Mouse (Mus musculus): ENCODE measurements around the gene Thumpd3.

Thumpd3 gene

DNA sequence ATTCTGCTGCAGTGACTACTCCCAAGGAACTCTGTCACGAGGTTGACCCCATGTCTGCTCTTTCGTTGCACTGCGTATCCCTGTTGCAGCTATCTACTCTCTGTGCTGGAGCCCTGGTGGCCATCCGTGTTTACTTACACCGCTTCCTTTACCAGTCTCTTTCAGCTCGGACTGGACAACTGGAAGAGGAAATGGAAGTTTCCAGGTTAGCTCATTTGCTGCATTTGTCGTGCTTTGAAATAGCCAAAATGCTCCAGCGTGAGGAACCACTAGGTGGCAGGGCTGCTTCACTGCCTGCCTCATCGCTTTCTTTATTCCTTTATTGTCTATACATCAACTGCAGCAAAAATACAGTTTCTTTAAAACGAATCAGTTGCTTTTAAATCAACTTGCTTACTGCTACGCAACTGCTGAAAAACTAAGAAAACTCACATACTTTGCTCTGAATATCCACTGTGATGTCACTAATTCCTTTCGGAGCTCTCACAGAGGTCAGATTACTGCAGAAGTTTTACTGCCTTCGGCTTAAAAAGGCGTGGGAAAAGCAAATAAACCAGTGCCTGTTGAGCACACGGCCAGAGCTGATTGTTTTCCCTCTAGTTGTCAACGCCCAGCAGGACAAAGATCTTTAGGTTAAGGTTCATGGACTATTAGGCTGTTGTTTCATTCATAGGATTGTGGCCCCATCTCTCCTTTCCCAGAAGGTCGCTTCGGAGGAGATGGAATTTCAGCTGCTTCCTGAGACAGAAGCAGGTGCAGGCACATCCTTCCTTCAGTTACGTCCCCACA is 7.9 kb upstream of the Thumpd3 start:
- peak; percentile 64 for DNase-seq (ENCODE audit: low spot score)

- DNase-seq (ENCODE audit: low spot score): no peak
These were observed 7.3 kb upstream of the Thumpd3 start for GRCm38 (mm10) chr6:113038735-113039058.

GRCm38 (mm10) chr6:113040319-113040718 is 5.7 kb upstream of the Thumpd3 start:
- no peak for DNase-seq (ENCODE audit: low spot score)

GRCm38 (mm10) chr6:113041215-113041990 is 4.6 kb upstream of the Thumpd3 start:
- no peak for DNase-seq (ENCODE audit: low spot score)

- DNase-seq (ENCODE audit: low spot score): no peak
These were observed 450 bp upstream of the Thumpd3 start for GRCm38 (mm10) chr6:113045575-113045974.

GRCm38 (mm10) chr6:113047016-113047746 is 1.2 kb downstream of the Thumpd3 start:
- DNase-seq (ENCODE audit: low spot score): peak; percentile 7

DNA sequence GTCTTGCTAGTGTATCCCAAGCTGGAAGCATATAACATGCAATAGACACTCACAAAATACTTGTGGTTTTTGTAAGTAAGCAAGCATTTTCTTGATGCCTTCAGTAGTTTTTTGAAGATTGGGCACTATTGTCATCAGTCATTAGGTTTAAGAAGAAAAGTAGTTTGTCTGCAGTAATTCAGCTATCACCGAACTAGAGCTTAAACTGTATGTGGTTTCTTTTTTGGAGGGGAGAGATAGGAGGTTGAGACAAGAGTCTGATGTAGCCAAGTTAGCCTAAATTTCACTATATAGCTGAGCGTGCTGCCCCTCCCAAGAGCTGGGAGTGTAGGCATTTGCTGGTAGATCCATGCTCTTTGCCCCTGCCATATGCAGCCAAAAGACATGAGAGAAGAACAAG is 2.3 kb downstream of the Thumpd3 start:
- DNase-seq (ENCODE audit: low spot score): no peak

DNA sequence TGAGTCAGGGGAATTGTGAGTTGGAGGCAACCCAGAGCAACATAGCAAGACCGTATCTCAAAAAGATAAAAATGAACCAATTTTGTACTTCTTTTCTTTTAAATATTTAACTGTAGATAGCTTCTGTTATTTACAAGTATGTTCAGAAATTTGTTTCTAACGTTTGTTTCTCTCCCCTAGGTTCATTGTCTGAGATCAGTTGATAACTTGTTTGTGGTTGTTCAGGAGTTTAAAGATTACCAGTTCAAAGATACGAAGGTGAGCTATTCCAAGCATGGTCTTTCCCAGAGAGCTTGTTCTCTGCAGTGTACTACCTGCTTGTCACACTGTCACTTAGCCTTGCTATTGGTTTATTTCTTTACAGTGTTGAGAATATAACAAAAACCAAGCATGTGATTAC is 3.1 kb downstream of the Thumpd3 start:
- DNase-seq (ENCODE audit: low spot score): no peak

DNA sequence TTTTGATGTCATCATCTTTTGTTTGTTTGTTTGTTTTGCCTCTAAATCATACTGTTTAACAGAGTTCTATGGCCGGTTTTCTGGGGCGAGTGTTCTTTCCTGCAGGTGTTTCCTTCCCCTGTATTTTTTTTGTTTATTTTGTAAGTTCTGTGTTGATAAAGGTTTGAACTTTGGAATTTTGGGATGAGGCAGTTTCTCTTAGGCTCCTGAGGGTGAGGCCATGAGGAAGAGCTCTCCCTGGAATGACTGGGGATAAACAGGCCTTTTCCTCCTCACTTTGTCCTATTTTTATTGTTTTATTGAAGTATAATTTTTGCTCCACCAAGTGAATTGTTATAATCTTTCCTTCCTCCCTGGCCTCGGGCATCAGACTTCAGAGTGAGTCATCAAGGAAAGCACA is 6.9 kb downstream of the Thumpd3 start:
- DNase-seq (ENCODE audit: low spot score): no peak

- DNase-seq (ENCODE audit: low spot score): no peak
These were observed 8.6 kb downstream of the Thumpd3 start for GRCm38 (mm10) chr6:113054552-113055107.

- no peak for DNase-seq (ENCODE audit: low spot score)
These were observed 15.0 kb downstream of the Thumpd3 start for GRCm38 (mm10) chr6:113060892-113061563.

DNA sequence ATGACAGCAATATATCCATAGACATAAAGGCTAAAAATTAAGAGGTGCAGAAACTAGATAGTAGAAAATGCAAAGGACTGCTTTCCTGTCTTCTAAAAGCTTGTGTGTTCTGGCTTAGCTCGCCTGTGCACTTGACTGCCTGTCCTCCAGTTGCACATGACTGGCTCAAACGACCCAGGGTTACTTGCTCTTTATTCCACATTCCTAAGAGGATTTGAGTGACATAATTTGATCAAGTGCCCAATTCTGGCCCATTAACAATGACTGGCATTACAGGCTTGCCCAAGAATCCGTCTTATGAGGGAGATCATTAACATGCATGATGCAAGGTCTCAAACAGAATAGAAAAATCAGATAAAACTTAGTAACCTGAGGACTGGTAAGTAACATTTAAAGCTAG is 16.2 kb downstream of the Thumpd3 start:
- DNase-seq (ENCODE audit: low spot score): no peak

- no peak for DNase-seq (ENCODE audit: low spot score)
These were observed 17.3 kb downstream of the Thumpd3 start for GRCm38 (mm10) chr6:113063363-113063762.

- DNase-seq (ENCODE audit: low spot score): no peak
These were observed 19.2 kb downstream of the Thumpd3 start for GRCm38 (mm10) chr6:113065186-113065585.

DNA sequence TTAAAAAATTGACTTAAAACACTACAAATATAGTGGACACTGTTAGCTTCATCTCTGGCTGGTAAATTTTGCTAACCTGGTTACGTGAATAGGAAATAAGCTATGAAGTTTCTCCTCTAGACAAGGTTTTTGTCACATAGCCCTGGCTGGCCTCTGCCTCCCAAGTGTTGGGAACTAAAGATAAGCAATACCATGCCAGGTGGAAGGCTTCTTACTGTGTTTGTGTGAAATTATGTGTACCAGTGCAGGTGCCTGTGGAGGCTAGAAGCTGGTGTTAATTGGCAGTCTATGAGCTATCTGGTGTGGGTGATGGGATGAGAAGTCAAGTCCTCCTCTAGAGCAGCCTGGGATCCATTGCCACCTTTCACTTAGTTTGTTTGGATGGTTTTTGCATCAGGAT is 23.1 kb downstream of the Thumpd3 start:
- DNase-seq (ENCODE audit: low spot score): no peak

DNA sequence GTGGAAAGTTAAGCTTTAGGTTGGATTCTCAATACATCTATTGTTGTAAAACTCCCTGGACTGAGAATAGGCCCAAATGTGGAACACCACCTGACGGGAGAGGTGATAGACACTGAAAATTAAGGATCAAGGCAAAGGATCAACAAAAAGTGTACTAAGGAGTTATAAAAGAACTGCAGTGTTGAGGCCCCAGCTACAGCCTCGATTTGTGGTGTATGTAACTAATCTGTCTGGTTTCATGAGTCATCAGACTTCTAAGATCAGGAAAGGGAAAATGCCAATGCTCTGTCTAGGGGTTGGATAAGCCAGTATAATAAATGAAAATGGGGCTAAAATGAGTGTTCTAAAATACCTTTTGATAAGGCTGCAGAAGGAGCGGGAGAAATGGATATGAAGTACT is 29.2 kb downstream of the Thumpd3 start:
- DNase-seq (ENCODE audit: low spot score): no peak

DNA sequence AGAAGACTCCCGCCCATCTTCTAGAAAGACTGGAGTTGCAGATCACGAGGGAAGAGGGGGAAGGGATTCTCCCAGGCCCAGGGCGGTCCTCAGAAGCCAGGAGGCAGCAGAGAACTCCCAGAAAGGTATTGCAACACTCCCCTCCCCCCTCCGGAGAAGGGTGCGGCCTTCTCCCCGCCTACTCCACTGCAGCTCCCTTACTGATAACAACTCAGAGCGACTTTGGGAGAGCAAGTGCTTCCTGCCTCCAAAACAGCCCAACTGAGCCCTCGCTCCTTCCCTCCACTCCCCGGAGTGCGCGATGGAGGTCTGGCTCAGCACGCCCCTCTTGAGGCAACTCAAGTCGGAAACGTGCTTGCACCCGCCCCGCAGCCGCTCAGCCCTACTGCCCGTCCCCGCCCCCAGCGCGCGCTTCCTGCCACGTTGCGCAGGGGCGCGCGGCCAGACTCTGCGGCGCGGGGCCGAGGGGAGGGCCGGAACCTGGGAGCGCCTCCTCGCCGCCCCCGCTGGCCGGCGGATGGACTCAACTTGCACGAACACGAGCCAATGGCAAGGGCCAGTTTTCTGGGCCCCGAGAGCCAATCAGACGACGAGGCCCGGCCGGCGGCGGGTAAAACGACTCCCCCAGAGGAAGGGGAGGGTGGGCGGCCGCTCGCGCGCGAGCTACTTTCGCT is 30.1 kb downstream of the Thumpd3 start:
- peak; percentile 94 for DNase-seq (ENCODE audit: low spot score)

DNA sequence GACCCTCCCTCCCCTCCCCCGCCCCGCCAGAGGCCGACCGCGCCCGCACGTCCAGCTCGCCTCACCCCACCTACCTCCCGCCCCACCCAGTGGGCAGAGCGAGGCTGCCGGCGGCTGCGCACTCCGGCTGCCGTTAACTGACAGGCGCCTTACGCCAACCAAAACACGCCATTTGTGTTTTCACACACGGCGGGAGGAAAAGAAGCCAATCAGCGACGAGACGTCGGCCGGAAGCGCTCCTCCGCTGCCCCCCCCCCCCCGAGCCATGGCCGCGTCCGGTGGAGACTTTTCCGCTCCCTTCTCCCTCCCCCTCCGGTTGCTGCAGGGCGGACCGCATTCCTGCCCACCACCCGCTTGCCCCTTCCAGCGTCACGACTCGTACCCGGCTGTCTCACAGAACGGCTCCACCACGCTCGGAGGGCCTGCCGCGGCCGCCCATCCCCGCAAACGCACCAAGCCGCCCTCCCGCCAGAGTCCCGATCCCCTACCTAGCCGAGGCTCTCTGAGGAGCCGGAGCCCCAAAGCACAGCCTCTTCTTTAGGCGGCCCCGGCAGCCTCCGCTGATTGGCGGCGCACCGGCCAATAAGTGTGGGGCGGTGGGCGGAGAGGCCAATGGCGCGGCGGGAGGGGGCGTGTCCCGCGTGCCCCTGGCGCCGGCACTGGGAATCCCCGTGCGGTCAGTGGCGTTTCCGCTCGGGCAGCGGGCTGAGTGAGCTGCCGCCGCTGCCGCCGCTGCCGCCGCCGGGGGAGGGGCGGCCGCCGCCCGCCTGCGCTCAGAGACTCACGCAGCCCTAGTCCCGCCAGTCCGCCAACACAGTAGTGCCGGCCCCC is 30.9 kb downstream of the Thumpd3 start, which contains the start of gene Setd5:
Gene Setd5, plus strand, starts transcription at position 680 of the 831 bp plus-strand sequence.
- peak; percentile 99 for DNase-seq (ENCODE audit: low spot score)

GRCm38 (mm10) chr6:113077569-113078030 is 31.6 kb downstream of the Thumpd3 start:
- no peak for DNase-seq (ENCODE audit: low spot score)

GRCm38 (mm10) chr6:113078031-113078721 is 32.2 kb downstream of the Thumpd3 start:
- peak; percentile 7 for DNase-seq (ENCODE audit: low spot score)
